Mouse (Mus musculus): ENCODE measurements around the gene Dvl1. TPM values are rescaled to one million over a fixed set of nuclear protein-coding genes. Genes with fewer than 3 reads are reported as not detected.

Gene Dvl1
- polyA plus RNA-seq, 1 experiment from 2014 or later: 5.3 TPM

GRCm38 (mm10) chr4:155899355-155899754, 52.2 kb downstream of the Dvl1 start:
- no peak for ATAC-seq (replicated peaks; ENCODE audit: low FRiP score)
- no peaks in the 10 kb centered on the region for H3K9me3 ChIP-seq (replicated peaks)
- peaks cover 79% of the 10 kb centered on the region for H3K36me3 ChIP-seq
- H3K27ac ChIP-seq: no peak overlapping the region
- 94% methylated on average over 7 of the region's 7 CpGs for WGBS
- no peaks in the 10 kb centered on the region for H3K27me3 ChIP-seq
- no peak overlapping the region for H3K9ac ChIP-seq
- H3K4me2 ChIP-seq: no peak overlapping the region
- peaks cover 11% of the 10 kb centered on the region for H3K4me1 ChIP-seq
- H3K4me3 ChIP-seq (replicated peaks): no peak overlapping the region

- WGBS: 60% methylated on average over 3 of the region's 3 CpGs
- no peaks in the 10 kb centered on the region for H3K9me3 ChIP-seq (replicated peaks)
- H3K36me3 ChIP-seq: peaks cover 93% of the 10 kb centered on the region
- no peak overlapping the region for H3K4me3 ChIP-seq (replicated peaks)
- H3K27me3 ChIP-seq: no peaks in the 10 kb centered on the region
- H3K4me1 ChIP-seq: no peaks in the 10 kb centered on the region
- no peak overlapping the region for H3K9ac ChIP-seq
- H3K27ac ChIP-seq: no peak overlapping the region
- no peak overlapping the region for H3K4me2 ChIP-seq
- no peak for ATAC-seq (replicated peaks; ENCODE audit: low FRiP score)
These were observed 54.0 kb downstream of the Dvl1 start for GRCm38 (mm10) chr4:155901205-155901604.

DNA sequence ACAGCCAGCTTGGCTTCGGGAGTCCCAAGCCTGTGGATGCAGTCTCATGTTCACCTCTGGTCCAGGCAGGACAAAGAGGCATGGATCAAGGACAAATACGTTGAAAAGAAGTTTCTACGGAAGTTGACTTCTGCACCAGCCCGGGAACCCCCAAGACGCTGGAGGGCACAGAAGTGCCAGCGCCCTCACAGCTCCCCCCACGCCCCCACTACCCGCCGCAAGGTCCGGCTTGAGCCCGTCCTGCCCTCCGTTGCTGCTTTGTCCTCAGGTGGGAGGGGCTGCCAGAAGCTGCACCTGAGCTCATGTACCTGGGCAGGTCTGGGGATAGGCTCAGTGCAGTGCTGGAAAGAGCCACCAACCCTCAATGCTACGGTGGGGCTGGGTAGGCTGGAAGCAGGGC, 56.0 kb downstream of the Dvl1 start:
- H3K9me3 ChIP-seq (replicated peaks): no peaks in the 10 kb centered on the region
- WGBS: 96% methylated on average over 13 of the region's 13 CpGs
- no peak overlapping the region for H3K9ac ChIP-seq
- no peaks in the 10 kb centered on the region for H3K27me3 ChIP-seq
- no peak overlapping the region for H3K4me3 ChIP-seq (replicated peaks)
- peaks cover 78% of the 10 kb centered on the region for H3K36me3 ChIP-seq
- H3K4me1 ChIP-seq: no peaks in the 10 kb centered on the region
- no peak for ATAC-seq (replicated peaks; ENCODE audit: low FRiP score)
- no peak overlapping the region for H3K4me2 ChIP-seq
- no peak overlapping the region for H3K27ac ChIP-seq

- no peak overlapping the region for H3K27ac ChIP-seq
- H3K36me3 ChIP-seq: peaks cover 66% of the 10 kb centered on the region
- H3K9ac ChIP-seq: no peak overlapping the region
- no peaks in the 10 kb centered on the region for H3K9me3 ChIP-seq (replicated peaks)
- WGBS: 94% methylated on average over 13 of the region's 13 CpGs
- no peak; the same call in 1 of the 2 replicates for ATAC-seq (replicated peaks; ENCODE audit: low FRiP score)
- no peaks in the 10 kb centered on the region for H3K27me3 ChIP-seq
- H3K4me2 ChIP-seq: no peak overlapping the region
- H3K4me3 ChIP-seq (replicated peaks): no peak overlapping the region
- H3K4me1 ChIP-seq: no peaks in the 10 kb centered on the region
These were observed 57.3 kb downstream of the Dvl1 start for GRCm38 (mm10) chr4:155904318-155905102.

DNA sequence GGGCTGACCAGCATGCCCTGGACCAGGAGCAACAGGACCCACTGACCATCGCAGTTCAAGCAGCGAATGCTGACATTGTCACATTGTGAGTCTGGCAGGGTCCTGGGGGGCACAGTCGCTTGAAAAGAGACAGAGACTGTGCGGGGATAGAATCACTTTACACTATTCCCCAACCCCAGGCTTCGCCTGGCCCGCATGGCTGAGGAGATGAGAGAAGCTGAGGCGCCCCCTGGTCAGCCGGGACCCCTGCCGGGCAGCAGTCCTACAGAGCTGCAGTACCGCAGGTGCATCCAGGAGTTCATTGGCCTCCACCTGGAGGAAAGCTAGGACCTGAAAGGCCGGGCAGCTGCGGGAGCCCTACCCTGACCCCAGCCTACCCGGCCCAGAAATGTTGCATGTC, 58.4 kb downstream of the Dvl1 start:
- no peaks in the 10 kb centered on the region for H3K4me1 ChIP-seq
- H3K9me3 ChIP-seq (replicated peaks): no peaks in the 10 kb centered on the region
- H3K36me3 ChIP-seq: peaks cover 54% of the 10 kb centered on the region
- H3K4me3 ChIP-seq (replicated peaks): no peak overlapping the region
- ATAC-seq (replicated peaks; ENCODE audit: low FRiP score): no peak
- no peak overlapping the region for H3K9ac ChIP-seq
- no peak overlapping the region for H3K27ac ChIP-seq
- H3K4me2 ChIP-seq: no peak overlapping the region
- H3K27me3 ChIP-seq: no peaks in the 10 kb centered on the region
- 87% methylated on average over 13 of the region's 13 CpGs for WGBS

DNA sequence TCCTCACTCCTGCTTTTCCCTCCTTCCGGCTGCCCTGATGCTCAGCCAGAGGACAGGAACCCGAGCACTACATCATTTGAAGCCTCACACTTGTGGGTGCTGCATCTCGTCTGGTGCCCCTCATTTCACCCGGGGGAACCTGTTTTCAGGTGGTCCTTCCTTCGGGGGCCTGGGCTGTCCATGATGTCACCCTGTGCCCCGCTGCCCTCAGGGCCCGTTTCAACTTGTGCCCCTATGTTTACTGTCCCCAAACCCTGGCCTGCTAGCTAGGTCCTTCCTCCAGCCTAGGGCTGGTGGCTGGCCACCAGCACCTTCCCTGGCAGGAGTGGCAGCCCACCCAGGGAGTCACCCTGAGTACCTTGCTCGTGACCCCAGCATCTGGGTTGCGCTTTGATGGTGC, 58.9 kb downstream of the Dvl1 start:
- no peak overlapping the region for H3K4me2 ChIP-seq
- no peaks in the 10 kb centered on the region for H3K27me3 ChIP-seq
- H3K27ac ChIP-seq: no peak overlapping the region
- H3K4me3 ChIP-seq (replicated peaks): no peak overlapping the region
- H3K9ac ChIP-seq: no peak overlapping the region
- peaks cover 50% of the 10 kb centered on the region for H3K36me3 ChIP-seq
- H3K9me3 ChIP-seq (replicated peaks): no peaks in the 10 kb centered on the region
- H3K4me1 ChIP-seq: no peaks in the 10 kb centered on the region
- no peak for ATAC-seq (replicated peaks; ENCODE audit: low FRiP score)
- WGBS: 82% methylated on average over 9 of the region's 9 CpGs

DNA sequence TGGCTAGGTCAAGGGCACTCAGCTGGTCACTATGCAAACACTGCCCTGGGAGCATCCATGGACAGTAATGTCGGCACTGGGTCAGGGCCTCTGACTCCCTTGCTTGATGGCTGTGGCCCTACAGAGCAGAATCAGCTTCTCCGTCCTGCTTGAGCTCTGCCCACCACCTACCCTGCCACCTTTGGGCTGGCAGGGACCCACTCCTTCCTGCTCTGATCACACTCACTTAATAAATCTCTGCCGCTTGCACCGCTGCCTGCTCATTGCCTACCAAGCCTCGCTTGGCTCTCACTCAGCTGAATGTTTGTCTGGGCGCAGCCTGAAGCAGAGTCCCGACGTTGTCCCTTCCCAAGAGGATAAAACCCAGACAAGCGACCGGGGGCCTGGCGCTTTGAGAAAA, 59.8 kb downstream of the Dvl1 start:
- 67% methylated on average over 11 of the region's 11 CpGs for WGBS
- no peaks in the 10 kb centered on the region for H3K4me1 ChIP-seq
- no peak overlapping the region for H3K9ac ChIP-seq
- no peak for ATAC-seq (replicated peaks; ENCODE audit: low FRiP score)
- H3K27ac ChIP-seq: no peak overlapping the region
- H3K36me3 ChIP-seq: peaks cover 41% of the 10 kb centered on the region
- H3K4me3 ChIP-seq (replicated peaks): no peak overlapping the region
- no peak overlapping the region for H3K4me2 ChIP-seq
- no peaks in the 10 kb centered on the region for H3K9me3 ChIP-seq (replicated peaks)
- no peaks in the 10 kb centered on the region for H3K27me3 ChIP-seq

- no peaks in the 10 kb centered on the region for H3K4me1 ChIP-seq
- H3K27ac ChIP-seq: no peak overlapping the region
- no peaks in the 10 kb centered on the region for H3K9me3 ChIP-seq (replicated peaks)
- whole genome bisulfite sequencing: 83% methylated on average over 7 of the region's 7 CpGs
- no peak overlapping the region for H3K4me2 ChIP-seq
- H3K27me3 ChIP-seq: no peaks in the 10 kb centered on the region
- no peak overlapping the region for H3K4me3 ChIP-seq (replicated peaks)
- no peak for ATAC-seq (replicated peaks; ENCODE audit: low FRiP score)
- H3K36me3 ChIP-seq: peaks cover 28% of the 10 kb centered on the region
- H3K9ac ChIP-seq: no peak overlapping the region
These were observed 61.1 kb downstream of the Dvl1 start for GRCm38 (mm10) chr4:155908281-155908680.

- Histone ChIP-seq H3K9ac (no peak overlapping the region), H3K27ac (no peak overlapping the region), H3K27me3 (no peaks in the 10 kb centered on the region), H3K4me1 (no peaks in the 10 kb centered on the region), H3K4me2 (no peak overlapping the region), H3K36me3 (peaks cover 23% of the 10 kb centered on the region), H3K4me3 (replicated peaks) (no peak overlapping the region), H3K9me3 (replicated peaks) (no peaks in the 10 kb centered on the region)
- 86% methylated on average over 4 of the region's 4 CpGs for WGBS
- no peak for ATAC-seq (replicated peaks; ENCODE audit: low FRiP score)
These were observed 61.5 kb downstream of the Dvl1 start for GRCm38 (mm10) chr4:155908751-155909150.

Other genes starting within 250 kb of the Dvl1 start
- gene Slc35e2, start 246.0 kb upstream of the Dvl1 start, polyA plus RNA-seq (2015; fragmentation: Nextera tagmentation; extraction: Ambion mirVana): 9.6 and 10.4 TPM in 2 replicates
- gene Cdk11b, start 222.5 kb upstream of the Dvl1 start, polyA plus RNA-seq (2015; fragmentation: Nextera tagmentation; extraction: Ambion mirVana): 63.4 and 64.8 TPM in 2 replicates
- gene Gm10563, start 202.0 kb upstream of the Dvl1 start, polyA plus RNA-seq (2015; fragmentation: Nextera tagmentation; extraction: Ambion mirVana): not detected in 2 replicates
- 51.7 and 68.7 TPM in 2 replicates for gene Mmp23, start 194.0 kb upstream of the Dvl1 start, polyA plus RNA-seq (2015; fragmentation: Nextera tagmentation; extraction: Ambion mirVana)
- 25.8 and 30.2 TPM in 2 replicates for gene Mib2, start 178.2 kb upstream of the Dvl1 start, polyA plus RNA-seq (2015; fragmentation: Nextera tagmentation; extraction: Ambion mirVana)
- gene Fndc10, start 153.1 kb upstream of the Dvl1 start, polyA plus RNA-seq (2015; fragmentation: Nextera tagmentation; extraction: Ambion mirVana): 4.9 and 5.3 TPM in 2 replicates
- gene Ssu72, start 142.6 kb upstream of the Dvl1 start, polyA plus RNA-seq (2015; fragmentation: Nextera tagmentation; extraction: Ambion mirVana): 144 and 145 TPM in 2 replicates
- 0.50 and 1.0 TPM in 2 replicates for gene Tmem240, start 112.6 kb upstream of the Dvl1 start, polyA plus RNA-seq (2015; fragmentation: Nextera tagmentation; extraction: Ambion mirVana)
- 115 and 124 TPM in 2 replicates for gene Atad3a, start 86.3 kb upstream of the Dvl1 start, polyA plus RNA-seq (2015; fragmentation: Nextera tagmentation; extraction: Ambion mirVana)
- gene Vwa1, start 72.7 kb upstream of the Dvl1 start, polyA plus RNA-seq (2015; fragmentation: Nextera tagmentation; extraction: Ambion mirVana): 5.6 and 7.7 TPM in 2 replicates
- 0.42 and 0.47 TPM in 2 replicates for gene Tmem88b, start 61.5 kb upstream of the Dvl1 start, polyA plus RNA-seq (2015; fragmentation: Nextera tagmentation; extraction: Ambion mirVana)
- 0.19 and 0.34 TPM in 2 replicates for gene Ankrd65, start 57.0 kb upstream of the Dvl1 start, polyA plus RNA-seq (2015; fragmentation: Nextera tagmentation; extraction: Ambion mirVana)
- gene Mrpl20, start 44.5 kb upstream of the Dvl1 start, polyA plus RNA-seq (2015; fragmentation: Nextera tagmentation; extraction: Ambion mirVana): 217 and 226 TPM in 2 replicates
- gene Ccnl2, start 34.9 kb upstream of the Dvl1 start, polyA plus RNA-seq (2015; fragmentation: Nextera tagmentation; extraction: Ambion mirVana): 158 and 173 TPM in 2 replicates
- gene Aurkaip1, start 16.1 kb upstream of the Dvl1 start, polyA plus RNA-seq (2015; fragmentation: Nextera tagmentation; extraction: Ambion mirVana): 149 and 158 TPM in 2 replicates
- gene Mxra8, start 7.7 kb upstream of the Dvl1 start, polyA plus RNA-seq (2015; fragmentation: Nextera tagmentation; extraction: Ambion mirVana): 90.7 and 106 TPM in 2 replicates
- 0.18 and 0.19 TPM in 2 replicates for gene Tas1r3, start 16.0 kb downstream of the Dvl1 start, polyA plus RNA-seq (2015; fragmentation: Nextera tagmentation; extraction: Ambion mirVana)
- 13.0 and 15.2 TPM in 2 replicates for gene Cptp, start 22.0 kb downstream of the Dvl1 start, polyA plus RNA-seq (2015; fragmentation: Nextera tagmentation; extraction: Ambion mirVana)
- 72.5 and 78.0 TPM in 2 replicates for gene Ints11, start 22.1 kb downstream of the Dvl1 start, polyA plus RNA-seq (2015; fragmentation: Nextera tagmentation; extraction: Ambion mirVana)
- gene Pusl1, start 44.4 kb downstream of the Dvl1 start, polyA plus RNA-seq (2015; fragmentation: Nextera tagmentation; extraction: Ambion mirVana): 47.7 and 52.1 TPM in 2 replicates
- 17.3 and 18.7 TPM in 2 replicates for gene Acap3, start 44.4 kb downstream of the Dvl1 start, polyA plus RNA-seq (2015; fragmentation: Nextera tagmentation; extraction: Ambion mirVana)
- gene Ube2j2, start 96.4 kb downstream of the Dvl1 start, polyA plus RNA-seq (2015; fragmentation: Nextera tagmentation; extraction: Ambion mirVana): 110 and 113 TPM in 2 replicates
- 118 and 121 TPM in 2 replicates for gene C1qtnf12, start 114.9 kb downstream of the Dvl1 start, polyA plus RNA-seq (2015; fragmentation: Nextera tagmentation; extraction: Ambion mirVana)
- gene B3galt6, start 145.2 kb downstream of the Dvl1 start, polyA plus RNA-seq (2015; fragmentation: Nextera tagmentation; extraction: Ambion mirVana): 17.5 and 18.1 TPM in 2 replicates
- 158 and 161 TPM in 2 replicates for gene Sdf4, start 145.5 kb downstream of the Dvl1 start, polyA plus RNA-seq (2015; fragmentation: Nextera tagmentation; extraction: Ambion mirVana)
- gene Tnfrsf4, start 166.4 kb downstream of the Dvl1 start, polyA plus RNA-seq (2015; fragmentation: Nextera tagmentation; extraction: Ambion mirVana): 0.72 and 0.78 TPM in 2 replicates
- gene Tnfrsf18, start 178.8 kb downstream of the Dvl1 start, polyA plus RNA-seq (2015; fragmentation: Nextera tagmentation; extraction: Ambion mirVana): 1.7 and 2.4 TPM in 2 replicates
- gene Ttll10, start 212.0 kb downstream of the Dvl1 start, polyA plus RNA-seq (2015; fragmentation: Nextera tagmentation; extraction: Ambion mirVana): 7.8 TPM in 2 replicates